Mouse (Mus musculus): ENCODE results near the gene Zmiz1.

DNA sequence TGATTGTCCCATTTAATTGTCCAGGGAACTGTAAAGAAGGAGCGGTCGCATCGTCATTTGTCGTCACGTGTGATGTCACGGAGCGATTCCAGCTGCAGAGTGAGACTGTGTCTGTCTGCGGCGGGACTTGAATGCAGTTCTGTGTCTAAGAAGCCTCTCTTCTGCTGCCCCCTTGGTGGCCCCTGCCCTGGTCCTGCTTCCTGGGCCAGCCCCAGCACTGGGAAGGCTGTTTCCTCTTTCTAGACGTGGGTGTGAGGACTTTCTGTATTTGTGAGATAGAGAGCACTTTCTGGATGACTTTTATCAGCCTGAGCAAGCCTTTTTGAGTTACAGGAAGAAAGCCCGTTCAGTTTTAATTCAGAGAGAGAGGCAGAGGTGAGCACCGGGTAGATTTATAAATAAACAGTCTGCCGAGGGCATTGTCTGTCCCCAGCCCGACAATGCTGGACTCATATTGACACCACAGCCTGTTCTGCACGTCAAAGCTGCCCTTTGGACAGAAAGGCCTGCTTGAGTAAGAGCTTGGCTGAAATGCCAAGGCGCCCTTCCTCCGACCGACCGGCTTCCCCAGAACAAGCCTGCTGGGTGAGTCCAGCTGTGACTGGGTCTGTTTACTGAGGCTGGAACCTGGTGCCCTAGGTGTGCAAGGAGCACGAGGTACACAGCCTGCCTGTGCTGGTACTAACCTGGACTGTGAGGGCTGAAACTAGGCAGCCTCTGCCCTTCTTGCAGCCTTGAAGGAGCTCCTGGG, 22.1 kb downstream of the Zmiz1 start:
- TF ChIP-seq CTCF (IDR thresholded peaks at IDR 0.05; ENCODE audit: control insufficient read depth, insufficient read depth, insufficient read length) (no peak), FOSL1 (IDR thresholded peaks at IDR 0.05; ENCODE audit: insufficient read depth, low read length, poor library complexity, severe bottlenecking) (no peak)

Data from C2C12 (cell line).